Mouse (Mus musculus): ENCODE results near the gene Trpc7. TPM values are rescaled to one million over a fixed set of nuclear protein-coding genes. Genes with fewer than 3 reads are reported as not detected.

Gene Trpc7
- total RNA-seq, 2 experiments from 2014 or later, result not detected

GRCm38 (mm10) chr13:56752474-56753191 is 143.2 kb downstream of the Trpc7 start:
- no peak for ATAC-seq (replicated peaks; ENCODE audit: low FRiP score, poor library complexity, severe bottlenecking)

- no peak for ATAC-seq (replicated peaks; ENCODE audit: low FRiP score, poor library complexity, severe bottlenecking)
These were observed 144.0 kb downstream of the Trpc7 start for GRCm38 (mm10) chr13:56751774-56752173.

- ATAC-seq (replicated peaks; ENCODE audit: low FRiP score, poor library complexity, severe bottlenecking), result no peak
These were observed 146.4 kb downstream of the Trpc7 start for GRCm38 (mm10) chr13:56749377-56749776.

- no peak for ATAC-seq (replicated peaks; ENCODE audit: low FRiP score, poor library complexity, severe bottlenecking)
These were observed 148.2 kb downstream of the Trpc7 start for GRCm38 (mm10) chr13:56747554-56747953.

- no peak for ATAC-seq (replicated peaks; ENCODE audit: low FRiP score, poor library complexity, severe bottlenecking)
These were observed 148.9 kb downstream of the Trpc7 start for GRCm38 (mm10) chr13:56746739-56747532.

- no peak for ATAC-seq (replicated peaks; ENCODE audit: low FRiP score, poor library complexity, severe bottlenecking)
These were observed 153.4 kb downstream of the Trpc7 start for GRCm38 (mm10) chr13:56742325-56742901.

GRCm38 (mm10) chr13:56741691-56742090 is 154.1 kb downstream of the Trpc7 start:
- no peak for ATAC-seq (replicated peaks; ENCODE audit: low FRiP score, poor library complexity, severe bottlenecking)

GRCm38 (mm10) chr13:56740496-56740895 is 155.3 kb downstream of the Trpc7 start:
- ATAC-seq (replicated peaks; ENCODE audit: low FRiP score, poor library complexity, severe bottlenecking), result no peak

- no peak for ATAC-seq (replicated peaks; ENCODE audit: low FRiP score, poor library complexity, severe bottlenecking)
These were observed 156.2 kb downstream of the Trpc7 start for GRCm38 (mm10) chr13:56739556-56739955.

GRCm38 (mm10) chr13:56735212-56735875 is 160.4 kb downstream of the Trpc7 start:
- peak; percentile 59; the same call in 1 of the 2 replicates for ATAC-seq (replicated peaks; ENCODE audit: low FRiP score, poor library complexity, severe bottlenecking)

- ATAC-seq (replicated peaks; ENCODE audit: low FRiP score, poor library complexity, severe bottlenecking), result no peak
These were observed 161.2 kb downstream of the Trpc7 start for GRCm38 (mm10) chr13:56734617-56735016.

- ATAC-seq (replicated peaks; ENCODE audit: low FRiP score, poor library complexity, severe bottlenecking), result no peak
These were observed 166.7 kb downstream of the Trpc7 start for GRCm38 (mm10) chr13:56729046-56729445.

- ATAC-seq (replicated peaks; ENCODE audit: low FRiP score, poor library complexity, severe bottlenecking), result no peak
These were observed 169.2 kb downstream of the Trpc7 start for GRCm38 (mm10) chr13:56726551-56726950.

Other genes with a start within 250 kb of the Trpc7 start
- 2.5 and 18.4 TPM in 2 replicates for gene Smad5, start 193.0 kb downstream of the Trpc7 start, total RNA-seq (2015; ENCODE audit: low replicate concordance)
- gene Smad5, start 193.0 kb downstream of the Trpc7 start, total RNA-seq (2017; ENCODE audit: low replicate concordance), result 5.1 and 12.5 TPM in 2 replicates
- not detected in 2 replicates for gene Gm45623, start 142.2 kb downstream of the Trpc7 start, total RNA-seq (2015; ENCODE audit: low replicate concordance)
- not detected in 2 replicates for gene Gm45623, start 142.2 kb downstream of the Trpc7 start, total RNA-seq (2017; ENCODE audit: low replicate concordance)

Data from erythroid progenitor cell, adult 5-6 weeks (primary cell).